Mouse (Mus musculus): ENCODE results near the gene Hes3.

Gene Hes3

GRCm38 (mm10) chr4:152239974-152240373 is 51.5 kb downstream of the Hes3 start:
- in situ Hi-C loops (cut with MboI; ENCODE audit: low pct_unique_long_range_greater_than_20kb in 1 of 2, low sequenced_read_pairs in 2 of 2, unreplicated experiment in 1 of 2), result no loop called here
